Mouse (Mus musculus): ENCODE results near the gene Kprp.

DNA sequence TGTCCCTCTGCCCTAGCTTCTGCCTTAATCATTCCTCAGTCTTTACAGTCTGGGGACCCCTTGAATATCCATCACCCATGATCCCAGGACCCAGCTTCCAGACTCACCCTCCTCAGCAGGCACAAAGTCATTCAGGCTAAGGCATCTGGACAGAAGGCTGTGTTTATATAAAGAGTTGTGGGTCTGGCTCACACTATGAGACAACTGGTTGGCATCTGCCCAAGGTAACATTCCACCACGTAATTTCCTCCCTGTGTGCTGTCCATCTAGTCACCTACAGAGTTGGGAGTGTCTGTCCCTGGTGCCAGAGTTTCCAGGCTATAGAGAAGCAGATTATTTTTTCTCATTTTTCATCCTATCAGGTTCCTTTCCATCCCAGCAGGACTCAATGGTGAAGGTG lies at the start of gene Kprp:
- TF ChIP-seq CTCF (conservative IDR thresholded peaks at IDR 0.05; ENCODE audit: low read length) (no peak), POU5F1 (IDR thresholded peaks at IDR 0.05; ENCODE audit: borderline replicate concordance, low read length) (no peak), NANOG (IDR thresholded peaks at IDR 0.05; ENCODE audit: borderline replicate concordance, low read length) (no peak)
